Mouse (Mus musculus): Measurements from ENCODE around the gene Pdha1. TPM values are rescaled to one million over a fixed set of nuclear protein-coding genes. Genes with fewer than 3 reads are reported as not detected.

Gene Pdha1
- total RNA-seq, 2 experiments from 2014 or later: 1,160 to 1,223 TPM

Other genes with a start within 250 kb of the Pdha1 start
- 1 to 10 TPM in 1 of 2 experiments, under 1 TPM in 1; 0.77 to 1.3 TPM for gene Map3k15, start 150.0 kb downstream of the Pdha1 start, total RNA-seq (2021)

All from heart, adult 18-20 months (tissue).